Mouse (Mus musculus) neural tube, embryonic 15.5 days (tissue): ENCODE data around the gene Mb. TPM values are rescaled to one million over a fixed set of nuclear protein-coding genes. Genes with fewer than 3 reads are reported as not detected.

Experiments used
- ATAC-seq: fragments of 200-750 bp; cut with Nextera tagmentation; 2 replicates; pipeline ENCODE4 v1.8.0; 2017; ENCODE audit warnings: mild to moderate bottlenecking, moderate TSS enrichment, moderate library complexity; ENCODE audit not compliant: low FRiP score
- H3K27ac ChIP-seq: fragments of 300-500 bp; sonication (generic); replicated peaks from 2 replicates; pipeline ENCODE4 v1.5.1; 2015; ENCODE audit warnings: mild to moderate bottlenecking, inconsistent platforms
- H3K27me3 ChIP-seq: fragments of 300-500 bp; sonication (generic); replicated peaks from 2 replicates; pipeline ENCODE4 v1.6.1; 2015; ENCODE audit warnings: inconsistent platforms
- H3K36me3 ChIP-seq: fragments of 300-500 bp; sonication (generic); 2 replicates; pipeline ENCODE4 v1.6.1; 2015; ENCODE audit warnings: inconsistent platforms
- H3K4me1 ChIP-seq: fragments of 300-500 bp; sonication (generic); 2 replicates; pipeline ENCODE4 v1.6.1; 2015; ENCODE audit warnings: inconsistent platforms
- H3K4me2 ChIP-seq: fragments of 300-500 bp; sonication (generic); 2 replicates; pipeline ENCODE4 v1.6.1; 2015; ENCODE audit warnings: inconsistent platforms, mild to moderate bottlenecking, moderate library complexity
- H3K4me3 ChIP-seq: fragments of 300-500 bp; sonication (generic); replicated peaks from 2 replicates; pipeline ENCODE4 v1.5.1; 2015; ENCODE audit warnings: mild to moderate bottlenecking, inconsistent platforms
- H3K9ac ChIP-seq: fragments of 300-500 bp; sonication (generic); replicated peaks from 2 replicates; pipeline ENCODE4 v1.6.1; 2015; ENCODE audit warnings: mild to moderate bottlenecking, inconsistent platforms
- H3K9me3 ChIP-seq: fragments of 300-500 bp; sonication (generic); replicated peaks from 2 replicates; pipeline ENCODE4 v1.6.1; 2016; ENCODE audit warnings: inconsistent platforms
- WGBS: fragments of 180-500 bp; shearing (Covaris S2); methylation state at CpG from one replicate; pipeline ENCODE4 v1.1.7; 2015; ENCODE audit warnings: mixed read lengths; 5-methylcytosine and 5-hydroxymethylcytosine counted together
- polyA plus RNA-seq: library from polyadenylated mRNA; unstranded; fragments of >200 nt; fragmentation: Nextera tagmentation; extraction: Ambion mirVana; gene quantifications from 2 replicates; pipeline ENCODE4 v1.2.1, GENCODE M21; 2015

The Mb gene
- polyA plus RNA-seq, 1 experiment from 2014 or later, result 1.3 TPM

DNA sequence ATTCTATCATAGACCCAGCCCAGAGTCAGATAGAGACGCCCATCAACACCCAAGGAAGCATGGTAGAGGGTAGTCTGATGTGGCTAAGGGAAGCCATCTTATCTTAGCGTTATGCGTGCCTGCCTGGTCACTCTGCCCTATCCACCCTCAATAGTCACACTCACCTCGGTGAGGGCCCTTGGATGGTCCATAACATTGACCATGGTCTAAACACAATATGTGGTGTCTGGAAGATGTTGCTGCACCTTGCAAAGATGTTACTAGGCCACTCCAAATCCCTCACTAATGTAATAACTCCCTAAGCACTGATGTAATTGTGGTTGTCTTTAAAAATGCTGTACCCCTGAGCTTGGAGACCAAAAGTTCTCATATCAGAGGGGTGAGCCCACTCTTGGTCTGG, 77.8 kb downstream of the Mb start:
- WGBS, result 90% methylated on average over 4 of the region's 4 CpGs
- H3K4me2 ChIP-seq, result no peak overlapping the region

More for the DNA sequence above, 77.8 kb downstream of the Mb start:
- no peak overlapping the region for H3K27ac ChIP-seq
- no peak overlapping the region for H3K4me3 ChIP-seq
- no peaks in the 10 kb centered on the region for H3K27me3 ChIP-seq
- H3K9ac ChIP-seq, result no peak overlapping the region
- H3K9me3 ChIP-seq, result no peaks in the 10 kb centered on the region
- no peaks in the 10 kb centered on the region for H3K36me3 ChIP-seq
- ATAC-seq, result no peak
- H3K4me1 ChIP-seq, result peaks cover 5% of the 10 kb centered on the region; the same call in 1 of the 2 replicates

Other genes with a start within 250 kb of the Mb start
- 36.6 and 38.4 TPM in 2 replicates for gene Zfp251, start 179.2 kb downstream of the Mb start, polyA plus RNA-seq
- gene Zfp7, start 171.4 kb downstream of the Mb start, polyA plus RNA-seq, result 9.5 TPM in 2 replicates
- 1.8 and 2.9 TPM in 2 replicates for gene Gm49527, start 171.3 kb downstream of the Mb start, polyA plus RNA-seq
- gene Zfp647, start 125.2 kb downstream of the Mb start, polyA plus RNA-seq, result 19.1 and 19.5 TPM in 2 replicates
- gene 1110038F14Rik, start 102.2 kb downstream of the Mb start, polyA plus RNA-seq, result 43.1 and 50.0 TPM in 2 replicates
- 0.54 TPM in 1 of 2 replicates, not detected in the other for gene Apol6, start 5.9 kb downstream of the Mb start, polyA plus RNA-seq